Mouse (Mus musculus) cerebellum, adult 18-20 months (tissue): ENCODE data around the gene Ddx49.

Experiments used
- DNase-seq, 2 experiments: peaks; one replicate each; pipeline ENCODE4 v3.0.0; 2021

The Ddx49 gene

DNA sequence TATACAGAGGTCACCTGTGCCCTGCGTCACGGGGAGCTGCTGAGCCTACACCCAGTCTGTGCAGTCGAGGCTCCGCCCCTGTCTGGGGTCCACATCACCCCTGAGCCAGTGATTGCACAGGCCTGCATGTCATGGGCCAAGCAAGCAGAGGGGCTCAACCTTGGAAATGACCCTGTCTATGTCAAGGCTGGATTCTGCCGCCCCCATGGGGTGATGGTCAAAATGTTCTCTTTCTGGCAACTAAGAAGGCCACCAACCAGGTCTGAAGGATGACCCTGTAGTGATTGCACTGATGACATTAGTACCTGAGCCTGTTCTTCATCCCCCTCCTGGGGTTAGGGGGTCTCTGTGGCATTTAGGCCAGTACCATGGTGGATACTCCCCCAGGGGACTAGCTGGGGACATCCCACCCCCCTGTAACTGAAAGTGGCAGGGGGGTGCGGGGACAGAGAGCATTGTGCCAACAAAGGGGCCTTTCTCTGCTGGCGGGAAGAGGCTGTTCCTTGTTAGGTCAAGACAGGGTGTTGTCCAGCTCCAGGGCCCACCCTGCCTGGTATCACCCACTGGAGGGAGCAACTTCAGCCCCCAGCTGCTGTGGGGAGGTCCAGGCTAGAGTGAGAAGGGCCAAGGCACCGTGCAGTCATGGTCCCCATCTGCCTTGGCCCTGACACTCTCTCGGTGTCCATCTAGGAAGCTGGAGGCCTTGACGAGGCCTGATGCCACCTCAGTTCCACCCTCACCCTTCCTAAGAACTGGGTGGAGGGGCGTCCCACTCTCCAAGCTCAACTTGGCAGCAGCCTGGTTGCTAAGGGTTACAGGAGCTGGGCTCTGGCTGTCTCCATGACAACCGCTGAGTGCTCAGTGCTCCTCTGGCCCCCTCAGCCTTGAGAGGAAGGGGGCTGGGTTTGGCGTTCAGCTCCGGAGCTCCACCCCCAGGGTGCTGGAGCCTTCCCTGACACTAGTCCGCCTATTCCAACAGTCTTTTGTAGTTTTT lies 14.5 kb upstream of the Ddx49 start:
- peak; percentile 52 to 56 for DNase-seq

DNA sequence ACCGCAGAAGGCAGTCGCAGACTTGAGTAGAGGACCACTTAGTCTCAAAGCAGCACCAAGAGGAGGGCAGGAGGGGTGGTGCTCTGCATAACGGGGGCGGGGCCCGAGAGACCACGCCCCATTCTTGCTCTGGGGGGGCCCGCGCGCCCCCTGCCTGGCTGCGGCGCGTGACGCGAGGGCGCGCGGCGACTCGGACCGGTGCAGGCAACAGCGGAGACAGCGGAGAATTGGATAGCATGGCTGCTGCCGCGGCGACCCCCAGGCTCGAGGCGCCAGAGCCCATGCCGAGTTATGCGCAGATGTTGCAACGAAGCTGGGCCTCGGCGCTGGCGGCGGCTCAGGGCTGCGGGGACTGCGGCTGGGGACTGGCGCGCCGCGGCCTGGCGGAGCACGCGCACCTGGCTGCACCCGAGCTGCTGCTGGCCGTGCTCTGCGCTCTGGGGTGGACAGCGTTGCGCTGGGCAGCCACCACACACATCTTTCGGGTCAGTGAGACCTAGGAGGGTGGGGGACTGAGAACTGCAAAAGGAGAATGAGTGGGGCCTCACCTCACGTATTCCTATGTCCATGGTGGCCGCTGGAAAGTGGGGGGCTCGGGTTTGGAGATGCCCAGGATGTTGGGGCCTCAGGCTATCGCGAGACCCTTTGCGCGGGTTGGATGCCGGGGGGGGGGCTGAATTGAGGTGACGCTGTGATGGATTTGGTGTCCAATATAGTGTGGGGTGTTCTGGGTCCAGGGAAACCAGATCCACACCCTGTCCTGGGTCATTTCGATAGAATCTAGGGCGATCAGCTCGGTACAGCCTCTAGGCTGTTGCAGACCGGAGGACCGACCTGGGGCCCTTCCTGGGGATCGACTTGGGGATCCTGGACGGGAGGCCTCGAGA lies 13.6 kb upstream of the Ddx49 start, which contains the start of gene Cers1:
Cers1 (plus strand) TSS at position 152 of the 887 bp plus-strand sequence.
- peak; percentile 67 to 87 for DNase-seq

DNA sequence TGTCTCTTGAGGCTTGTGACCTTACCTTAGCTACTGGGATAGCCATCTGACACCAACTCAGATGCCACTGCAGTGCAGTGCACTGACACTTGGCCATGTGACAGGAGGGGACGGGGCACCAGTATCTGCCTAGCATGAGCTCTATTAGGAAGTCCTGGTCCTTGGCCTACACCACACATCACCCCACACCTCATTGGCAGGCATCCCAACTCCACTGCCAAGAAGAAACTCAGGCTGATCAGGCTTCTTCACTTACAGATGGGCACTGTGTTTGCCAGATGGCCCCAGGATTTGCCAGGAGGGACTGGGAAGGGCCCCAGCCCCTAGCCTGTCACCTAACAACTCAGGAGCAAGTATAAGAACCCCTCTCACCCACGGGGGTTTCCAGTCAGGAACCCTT lies 11.1 kb upstream of the Ddx49 start:
- peak in 1 of 2 experiments; percentile 33 for DNase-seq

DNA sequence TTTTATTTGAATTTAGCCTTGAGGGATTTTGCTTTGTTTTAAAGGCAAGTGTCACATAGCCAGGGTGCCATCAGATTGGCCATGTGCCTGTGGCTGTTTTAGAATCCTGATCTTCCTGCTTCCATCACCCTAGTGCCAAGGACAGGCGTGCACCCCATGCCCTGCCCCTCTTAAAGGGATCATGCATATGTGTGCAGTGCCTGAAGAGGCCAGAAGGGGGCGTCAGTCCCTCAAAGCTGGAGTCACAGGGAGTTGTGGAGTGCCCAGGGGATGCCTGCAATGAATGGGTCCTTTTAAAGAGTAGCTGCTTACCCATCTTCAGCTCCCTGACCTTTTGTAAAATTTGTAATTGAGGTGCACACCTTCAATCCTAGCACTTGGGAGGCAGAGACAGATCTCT lies 7.0 kb upstream of the Ddx49 start:
- peak; percentile 25 to 44 for DNase-seq

DNA sequence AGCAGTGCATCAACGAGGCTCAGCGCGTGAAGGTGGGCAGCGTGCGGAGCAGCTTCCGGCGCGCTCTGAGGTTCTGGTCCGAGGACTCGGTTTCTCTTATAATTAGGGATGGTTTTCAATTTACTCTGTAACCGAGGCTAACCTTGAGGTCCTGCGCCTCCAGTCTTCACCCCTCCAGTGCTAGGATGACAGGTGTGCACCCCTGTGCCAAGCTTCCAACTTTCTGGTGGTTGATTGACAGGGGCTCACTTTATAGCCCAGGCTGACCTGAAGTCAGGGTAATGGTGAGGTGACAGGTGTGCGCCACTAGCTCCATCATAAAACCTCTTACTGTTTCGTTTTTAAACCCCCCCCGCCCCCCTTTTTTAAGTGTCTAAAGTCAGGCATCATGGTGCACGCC lies 612 bp upstream of the Ddx49 start:
- DNase-seq = no peak

DNA sequence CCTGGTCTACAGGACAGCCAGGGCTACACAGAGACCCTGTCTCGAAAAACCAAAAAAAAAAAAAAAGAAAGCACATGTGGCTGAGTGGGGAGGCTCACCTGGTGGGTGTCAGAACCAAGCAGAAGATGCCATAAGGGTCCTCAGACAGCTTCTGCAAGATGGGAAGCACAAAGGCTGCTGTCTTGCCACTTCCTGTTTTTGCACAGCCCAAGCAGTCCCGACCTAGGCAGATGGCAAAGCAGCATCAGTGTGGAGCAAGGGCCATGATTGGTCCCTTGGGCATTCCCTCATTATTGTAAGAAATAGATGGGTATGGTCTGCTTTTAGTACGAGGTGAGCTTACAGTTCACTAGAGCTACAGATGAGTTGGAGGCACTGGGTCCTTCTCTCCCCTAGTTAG lies 1.4 kb downstream of the Ddx49 start:
- DNase-seq = no peak

DNA sequence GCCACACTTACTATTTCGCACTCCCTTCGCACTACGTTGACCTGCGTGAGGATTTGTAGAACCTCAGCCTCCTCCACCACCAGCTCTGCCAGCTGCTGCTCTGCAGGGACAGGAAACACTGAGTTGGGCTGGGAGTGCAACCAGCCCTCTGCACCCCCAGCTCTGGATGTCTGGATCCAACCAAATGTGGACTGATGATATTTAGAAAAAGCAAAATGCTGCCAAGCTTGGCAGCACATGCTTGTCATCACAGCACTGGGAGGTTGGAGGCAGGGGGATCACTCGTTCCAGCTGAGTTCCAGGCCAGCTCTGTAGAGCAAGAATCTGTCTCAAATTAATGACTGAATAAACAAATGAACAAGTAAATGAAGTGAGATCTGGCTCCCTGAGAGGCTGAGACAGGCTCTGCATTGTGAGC lies 8.3 kb downstream of the Ddx49 start:
- DNase-seq = no peak

DNA sequence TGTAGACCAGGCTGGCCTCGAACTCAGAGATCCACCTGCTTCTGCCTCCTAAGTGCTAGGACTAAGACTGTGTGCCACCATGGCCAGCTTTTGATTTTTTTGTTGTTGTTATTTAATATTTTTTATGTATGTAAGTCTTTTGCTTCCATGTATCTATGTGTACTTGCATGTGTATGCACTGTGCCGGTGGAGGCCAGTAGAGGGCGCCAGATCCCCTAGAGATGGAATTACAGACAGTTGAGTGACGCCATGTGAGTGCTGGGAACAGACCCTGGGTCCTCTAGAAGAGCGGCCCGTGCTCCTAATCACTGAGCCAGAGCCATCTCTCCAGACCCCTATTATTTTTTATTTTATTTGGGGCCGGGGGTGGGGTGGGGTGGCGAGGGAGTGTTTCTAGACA lies 15.6 kb downstream of the Ddx49 start:
- no peak for DNase-seq

DNA sequence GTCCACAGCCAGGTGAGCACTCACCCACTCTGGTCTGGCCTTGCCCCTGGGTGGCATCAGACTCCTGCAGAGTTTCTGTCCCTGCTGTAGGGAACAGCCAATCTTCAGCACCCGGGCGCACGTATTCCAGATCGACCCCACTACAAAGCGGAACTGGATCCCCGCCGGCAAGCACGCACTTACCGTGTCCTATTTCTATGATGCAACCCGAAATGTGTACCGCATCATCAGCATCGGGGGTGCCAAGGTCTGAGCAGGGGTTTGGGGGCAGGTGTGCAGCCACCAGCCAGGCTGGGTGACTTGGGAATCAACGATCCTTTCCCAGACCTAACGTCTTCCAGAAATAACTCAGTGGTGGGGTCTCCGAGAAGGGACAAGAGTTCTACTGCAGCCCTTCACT lies 17.0 kb downstream of the Ddx49 start:
- DNase-seq = no peak

DNA sequence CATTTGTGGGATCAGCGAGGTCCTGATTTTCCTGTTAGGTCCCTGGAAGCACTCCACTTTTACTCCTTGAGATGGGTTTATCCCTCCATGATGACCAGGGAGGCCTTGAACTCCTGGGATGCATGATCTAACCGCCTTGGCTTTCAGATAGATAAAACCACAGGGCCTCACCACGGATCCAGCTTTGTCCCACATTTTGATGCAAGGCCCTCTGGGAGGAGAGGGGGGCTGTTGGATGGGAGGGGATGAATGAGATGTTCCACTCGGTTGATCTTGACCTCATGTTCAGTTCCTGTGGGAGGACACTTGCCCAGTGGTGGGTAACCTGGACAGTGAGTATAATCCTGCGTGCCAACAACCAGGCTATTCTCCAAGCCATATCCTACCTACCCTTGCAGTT lies 17.9 kb downstream of the Ddx49 start:
- no peak for DNase-seq

DNA sequence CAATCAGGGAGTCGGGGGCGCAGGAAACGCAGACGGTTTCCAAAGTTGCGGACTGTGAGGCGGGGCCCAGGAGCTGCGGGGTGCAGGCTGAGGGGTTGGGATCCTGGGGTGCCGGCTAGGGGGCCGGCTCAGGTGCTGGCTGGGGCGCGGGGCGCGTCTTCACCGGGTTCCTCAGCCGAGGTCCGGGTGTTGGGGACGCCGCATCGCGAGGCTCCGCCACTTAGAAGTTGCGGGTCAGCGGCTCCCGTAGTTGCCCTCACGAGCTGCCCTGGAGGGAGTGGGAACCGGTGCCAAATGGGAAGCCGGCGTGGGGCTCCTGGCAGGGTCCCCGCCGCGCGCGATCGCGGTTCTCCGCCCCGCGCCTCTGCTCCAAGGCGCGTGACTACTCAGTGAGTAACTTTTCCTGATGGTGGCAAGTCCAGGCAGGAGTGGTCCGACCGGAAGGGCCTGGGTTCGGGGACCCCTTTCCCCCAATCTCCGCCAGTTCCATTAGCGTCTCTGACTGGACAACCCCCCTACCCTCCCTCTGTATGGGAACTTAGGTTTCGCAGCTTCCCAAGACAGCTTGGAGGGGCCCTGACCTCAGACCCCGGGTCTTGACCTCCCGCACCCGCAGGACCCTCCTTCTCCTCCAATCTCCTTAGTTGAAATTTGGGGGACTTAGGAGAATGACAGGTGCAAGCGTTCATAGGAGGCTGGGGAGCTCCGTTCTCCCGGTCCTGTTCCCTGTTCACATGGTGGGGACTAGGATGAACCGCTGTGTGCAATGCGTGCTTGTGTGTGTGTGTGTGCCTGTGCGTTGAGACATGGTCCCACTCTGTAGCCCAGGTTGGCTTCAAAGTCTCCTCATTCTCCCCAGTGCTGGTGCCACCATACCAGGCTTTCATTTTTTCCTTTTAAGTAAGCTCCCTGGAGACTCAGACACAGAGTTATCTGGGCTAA lies 18.9 kb downstream of the Ddx49 start:
- DNase-seq = peak in 1 of 2 experiments; percentile 22

DNA sequence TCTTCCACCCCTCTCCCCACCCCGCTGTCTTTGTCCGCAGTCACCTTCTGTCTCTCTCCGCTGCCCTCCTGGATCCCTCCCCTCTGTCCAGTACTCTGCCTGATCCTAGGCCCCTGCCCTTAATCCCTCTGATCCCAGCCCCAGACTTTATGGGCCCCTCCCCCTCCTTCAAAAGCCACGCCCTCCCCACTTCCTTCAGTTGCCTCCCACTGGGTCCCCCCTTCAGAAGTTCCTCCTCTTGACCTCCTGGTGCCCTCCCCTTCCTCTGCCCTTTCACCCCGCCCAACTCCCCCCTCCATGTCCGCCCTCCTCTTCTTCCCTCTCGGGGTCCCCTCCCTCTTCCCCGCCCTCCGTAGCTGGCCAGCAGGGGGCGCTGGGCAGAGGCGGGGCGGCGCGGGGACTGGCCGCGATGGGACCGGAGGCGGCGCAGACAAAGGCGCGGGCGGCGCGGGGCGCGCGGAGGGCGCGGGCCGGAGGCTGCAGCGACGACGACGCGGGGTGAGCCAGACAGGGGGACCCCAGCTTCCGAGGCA lies 19.6 kb downstream of the Ddx49 start, which contains the start of gene Homer3:
Homer3 (plus strand) TSS at position 225 of the 533 bp plus-strand sequence.
- peak; percentile 65 to 71 for DNase-seq

DNA sequence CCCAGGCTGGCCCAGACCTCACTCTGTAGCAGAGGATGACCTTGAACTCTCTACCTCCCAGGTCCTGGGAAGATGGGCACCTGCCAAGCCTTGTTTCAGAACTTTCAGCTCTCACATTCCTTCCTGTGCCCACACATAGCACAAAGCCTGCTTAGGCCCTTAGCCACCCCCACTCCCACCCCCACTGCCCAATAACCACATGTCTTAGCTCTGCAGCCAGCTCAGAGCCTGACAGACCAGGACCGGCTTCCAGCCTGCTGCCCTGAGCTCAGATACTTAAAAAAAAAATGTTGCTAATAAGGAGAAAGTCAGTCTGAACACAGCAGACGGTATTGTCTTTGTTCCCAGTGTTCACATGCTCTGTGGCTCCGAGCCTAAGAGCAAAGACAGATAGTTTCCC lies 21.3 kb downstream of the Ddx49 start:
- no peak for DNase-seq

DNA sequence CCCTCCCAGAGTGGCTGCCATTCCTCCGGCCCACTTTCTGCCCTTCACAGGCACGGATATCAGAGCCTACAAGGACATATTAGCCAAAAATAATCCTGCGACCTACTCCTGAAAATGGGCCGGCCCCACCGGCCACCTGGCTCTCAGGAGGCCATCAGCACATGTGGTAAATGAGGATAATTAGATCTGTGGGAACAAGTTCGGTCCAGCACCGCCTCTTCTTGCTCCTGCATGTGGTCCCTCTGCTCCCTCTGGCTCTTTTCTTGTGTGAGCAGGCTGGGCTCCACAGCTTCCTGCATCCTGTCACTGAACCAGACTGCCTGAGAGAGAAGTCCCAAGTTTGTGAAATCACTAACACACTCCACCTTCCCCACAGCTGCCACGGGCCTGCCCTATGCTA lies 23.0 kb downstream of the Ddx49 start:
- peak in 1 of 2 experiments; percentile 13 for DNase-seq

DNA sequence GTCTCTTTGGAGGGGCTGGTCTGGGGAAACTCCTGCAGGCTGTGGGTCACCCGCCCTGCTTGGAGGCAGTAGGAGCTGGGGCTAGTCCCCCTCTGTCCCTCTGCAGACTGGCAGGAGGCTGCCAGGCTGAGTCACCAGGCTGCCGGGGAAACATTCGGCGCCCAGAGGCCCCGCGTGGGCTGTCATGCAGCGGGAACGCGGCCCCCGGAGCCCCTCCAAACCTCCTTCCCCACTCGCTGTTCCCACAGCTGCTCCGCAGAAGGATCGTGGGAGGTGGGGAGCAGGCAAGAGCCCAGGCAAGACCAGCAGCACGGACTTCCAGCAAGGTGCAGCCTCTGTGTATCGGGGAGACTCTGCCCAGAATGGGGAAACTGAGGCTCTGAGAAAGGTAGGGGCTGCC lies 24.1 kb downstream of the Ddx49 start:
- no peak for DNase-seq

DNA sequence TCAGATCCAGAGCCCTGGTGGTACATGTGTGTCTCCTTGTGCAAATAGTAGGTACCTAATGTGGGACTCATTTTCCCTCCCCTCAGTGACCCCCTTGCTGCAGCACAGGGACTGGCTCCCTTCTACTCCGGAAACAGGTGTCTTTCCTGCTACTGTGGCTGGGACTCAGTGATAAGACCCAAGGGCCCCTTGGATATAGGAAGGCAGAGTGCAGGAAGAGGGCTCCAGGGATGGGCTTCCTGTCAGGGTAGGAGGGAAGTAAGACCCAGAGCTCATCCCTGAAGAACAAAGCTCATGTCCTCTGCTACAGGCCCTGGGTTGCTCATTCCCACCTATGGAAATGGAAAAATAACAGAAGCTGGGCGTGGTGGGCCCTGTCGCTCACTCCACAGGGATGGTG lies 25.8 kb downstream of the Ddx49 start:
- DNase-seq = no peak

DNA sequence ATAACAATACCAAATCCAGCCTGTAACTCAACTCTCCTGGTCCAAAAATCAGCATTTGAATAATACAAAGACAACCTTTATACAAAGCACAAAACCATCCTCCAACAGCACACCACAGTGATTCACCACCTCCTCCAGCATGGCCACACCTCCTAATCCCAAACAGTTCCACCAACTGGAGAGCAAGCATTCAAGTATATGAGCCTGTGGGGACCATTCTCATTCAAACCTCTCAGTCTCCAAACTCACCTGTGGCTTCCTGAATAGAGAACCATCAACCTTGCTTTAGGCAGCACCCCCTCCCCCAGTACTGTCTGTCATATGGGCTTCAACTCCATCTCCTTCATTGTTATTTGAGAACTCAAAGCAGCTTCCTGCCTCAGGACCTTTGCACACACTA lies 27.9 kb downstream of the Ddx49 start:
- DNase-seq = no peak

DNA sequence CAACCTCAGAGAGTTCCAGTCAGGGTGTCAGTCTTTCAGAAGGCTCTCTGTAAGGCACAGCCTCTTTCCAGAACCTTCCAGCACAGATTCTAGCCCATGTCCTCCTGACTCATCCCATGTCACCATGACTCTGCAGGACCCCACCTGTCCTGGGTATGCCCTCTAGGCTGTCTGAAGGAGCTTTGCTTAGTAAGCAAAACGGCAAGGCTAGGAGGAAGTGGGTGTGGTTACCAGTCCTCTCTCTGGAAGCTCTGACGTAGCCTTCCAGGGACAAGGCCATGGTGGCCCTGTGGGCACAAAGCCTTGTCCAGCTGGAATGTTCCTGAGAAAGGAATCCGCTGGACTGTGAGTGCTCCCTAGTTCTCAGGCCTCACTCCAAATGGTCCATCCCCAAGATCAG lies 29.3 kb downstream of the Ddx49 start:
- DNase-seq = no peak

DNA sequence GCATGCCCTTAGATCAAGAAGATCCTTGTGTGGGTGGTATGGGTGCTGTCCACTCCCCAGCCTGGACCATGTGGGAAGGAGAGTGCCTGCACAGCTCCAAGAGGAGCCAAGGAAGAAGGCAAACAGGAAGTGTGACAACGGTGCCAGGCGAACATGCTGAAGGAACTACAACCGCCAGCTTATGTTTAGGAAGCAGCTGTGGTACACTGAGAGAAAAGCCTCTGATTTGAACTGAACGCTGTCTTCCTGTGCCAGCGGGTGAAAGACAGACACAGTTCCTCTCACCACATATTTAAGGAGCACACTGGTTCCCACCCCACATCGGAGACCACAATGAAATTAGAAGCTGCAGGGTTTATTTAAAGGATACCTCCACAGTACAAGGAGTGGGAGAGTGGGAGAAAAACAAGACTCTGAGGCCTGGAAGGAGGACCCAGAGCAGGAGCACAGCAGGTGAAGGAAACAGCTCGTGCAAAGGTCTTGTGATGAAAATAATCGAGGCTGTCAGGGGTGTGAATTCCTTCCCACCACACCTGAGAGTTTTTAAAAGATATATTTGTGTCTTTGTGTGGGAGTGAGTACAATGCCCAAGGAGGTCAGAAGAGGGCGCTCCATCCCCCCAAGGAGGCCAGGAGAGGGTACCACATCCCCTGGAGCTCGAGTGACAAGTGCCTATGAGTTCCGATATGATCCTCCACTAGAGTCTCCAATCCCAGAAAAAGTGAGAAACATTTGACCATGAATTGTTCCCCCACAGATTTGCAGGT lies 33.3 kb downstream of the Ddx49 start:
- no peak for DNase-seq

DNA sequence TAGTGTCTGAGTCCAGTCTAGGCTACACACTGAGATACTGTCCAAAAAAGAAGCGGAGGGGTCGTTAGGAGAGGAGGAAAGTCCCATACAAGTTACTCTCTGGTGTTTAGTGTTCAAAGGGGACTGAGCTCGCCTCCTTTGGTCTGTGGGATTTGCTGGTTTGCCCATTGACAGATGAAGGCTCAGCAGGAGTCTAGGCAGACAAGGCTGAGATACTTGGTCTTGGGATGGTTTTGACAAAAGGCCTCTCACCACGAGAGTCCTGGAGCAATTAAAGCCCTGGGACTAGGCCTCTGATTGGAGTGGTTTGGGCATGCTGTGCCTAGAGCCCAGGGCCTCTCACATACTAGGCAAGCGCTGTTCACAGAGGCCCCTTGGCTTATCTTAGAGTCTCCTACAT lies 34.0 kb downstream of the Ddx49 start:
- DNase-seq = peak in 1 of 2 experiments; percentile 31

DNA sequence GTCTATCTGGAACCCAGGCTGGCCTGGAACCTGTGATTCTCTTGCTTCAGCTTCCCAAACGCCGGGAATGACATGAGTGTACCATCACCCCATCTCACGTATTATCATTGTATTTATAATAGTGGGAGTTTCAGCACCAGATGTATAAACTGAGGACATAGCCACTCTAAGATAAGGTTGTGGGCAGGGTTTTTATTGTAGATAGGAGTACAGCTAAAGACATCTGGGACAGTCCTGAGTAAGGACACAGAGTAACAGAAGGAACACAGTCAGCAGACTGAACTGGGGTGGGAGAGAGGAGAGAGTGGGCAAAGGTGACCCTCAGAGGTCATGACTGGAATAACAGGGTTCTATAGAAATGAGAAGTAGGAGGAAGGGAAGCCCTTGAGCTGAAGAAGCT lies 34.6 kb downstream of the Ddx49 start:
- DNase-seq = no peak
